Mouse (Mus musculus): ENCODE results near the gene Mta1.

Gene Mta1

DNA sequence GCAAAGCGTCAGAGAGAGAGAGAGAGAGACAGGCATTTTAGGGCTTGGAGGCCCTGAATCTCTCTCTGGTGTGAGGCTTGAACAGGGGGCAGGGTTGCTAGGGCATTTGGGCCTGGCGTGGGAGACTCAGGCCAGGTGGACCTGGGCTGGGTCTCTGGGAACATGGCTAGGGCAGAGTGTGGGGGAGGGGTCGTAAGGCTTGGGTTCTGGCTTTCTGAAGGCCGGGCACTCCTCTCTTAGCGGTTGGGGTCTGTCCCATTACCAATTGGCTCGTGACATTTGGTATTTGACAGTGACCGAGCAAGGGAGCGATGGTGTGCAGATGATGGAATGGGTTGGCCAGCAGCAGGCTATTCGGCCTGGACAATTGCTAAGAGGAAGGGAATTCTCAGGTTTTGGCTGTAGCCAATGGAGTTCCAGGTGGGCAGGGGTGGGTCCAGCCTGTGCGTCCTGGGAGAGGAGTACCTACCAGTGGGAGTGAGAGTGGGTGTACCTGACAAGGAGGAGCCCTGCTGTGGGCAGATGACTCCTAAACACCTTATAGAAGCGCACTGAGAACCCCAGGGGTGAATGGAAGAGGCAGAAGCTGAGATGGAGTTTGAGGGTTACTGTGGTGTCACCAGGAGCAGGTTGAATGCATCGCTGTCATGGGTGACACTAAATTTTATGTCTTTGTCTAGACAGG lies 88.4 kb downstream of the Mta1 start:
- DNase-seq (ENCODE audit: low spot score) = no peak

Measured in embryo, embryonic 10.5 days (tissue).